Mouse (Mus musculus): Measurements from ENCODE around the gene Ear10.
"Not testable (repeated sequence)": the region's sequence is repeated elsewhere in the genome, so short reads cannot be mapped to it uniquely, and the experiment has no call there.

Gene Ear10

DNA sequence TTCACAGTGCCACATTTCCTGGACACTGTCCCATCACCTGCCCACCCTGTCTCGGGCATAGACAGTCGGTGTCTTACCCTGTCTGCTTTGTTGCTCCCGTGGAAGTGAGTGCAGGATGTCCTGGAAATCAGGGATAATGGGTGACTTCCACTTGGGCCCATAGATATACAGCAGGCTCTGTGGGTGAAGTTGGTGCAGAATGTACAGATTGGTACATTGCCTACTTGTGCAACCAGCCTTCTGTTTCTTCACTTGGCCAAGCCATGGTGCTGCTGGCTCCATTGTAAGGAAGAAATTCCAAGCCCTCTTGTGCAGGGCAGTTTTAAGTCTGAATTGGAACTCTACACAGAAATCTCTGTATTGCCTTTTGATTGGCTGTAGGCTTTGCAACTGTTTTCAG, at the start of gene Ear10:
Gene Ear10 (minus strand): TSS at position 101 of the 400 bp plus-strand sequence.
- not testable (repeated sequence) for DNase-seq (ENCODE audit: extremely low read depth, low read depth)

- DNase-seq (ENCODE audit: extremely low read depth, low read depth), result not testable (repeated sequence)
These were observed 33.4 kb upstream of the Ear10 start, which contains the start of gene Ang5 for GRCm38 (mm10) chr14:43956769-43957168. Gene Ang5, plus strand, starts transcription at chr14:43957069.

- not testable (repeated sequence) for DNase-seq (ENCODE audit: extremely low read depth, low read depth)
These were observed 31.7 kb upstream of the Ear10 start for GRCm38 (mm10) chr14:43955074-43955473.

DNA sequence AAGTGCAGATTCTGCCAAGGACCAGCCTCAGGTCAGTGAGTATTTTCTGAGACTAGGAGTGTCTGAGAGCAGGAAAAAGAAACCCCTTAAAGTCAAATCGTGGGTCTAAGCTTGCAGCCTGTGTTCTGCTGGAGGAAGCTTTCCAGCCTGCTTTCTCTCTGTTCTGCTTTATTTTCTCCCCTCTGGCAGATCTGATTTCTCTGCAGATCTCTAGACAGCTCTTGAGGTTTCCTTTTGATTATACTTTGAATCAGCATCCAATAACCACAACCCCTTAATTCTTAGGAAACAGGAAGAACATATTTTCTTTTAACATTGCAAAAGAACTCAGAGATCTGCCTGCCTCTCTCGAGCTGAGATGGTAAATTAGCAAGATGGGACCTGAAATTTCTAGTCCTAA, 30.0 kb upstream of the Ear10 start:
- DNase-seq (ENCODE audit: extremely low read depth, low read depth), result not testable (repeated sequence)

DNA sequence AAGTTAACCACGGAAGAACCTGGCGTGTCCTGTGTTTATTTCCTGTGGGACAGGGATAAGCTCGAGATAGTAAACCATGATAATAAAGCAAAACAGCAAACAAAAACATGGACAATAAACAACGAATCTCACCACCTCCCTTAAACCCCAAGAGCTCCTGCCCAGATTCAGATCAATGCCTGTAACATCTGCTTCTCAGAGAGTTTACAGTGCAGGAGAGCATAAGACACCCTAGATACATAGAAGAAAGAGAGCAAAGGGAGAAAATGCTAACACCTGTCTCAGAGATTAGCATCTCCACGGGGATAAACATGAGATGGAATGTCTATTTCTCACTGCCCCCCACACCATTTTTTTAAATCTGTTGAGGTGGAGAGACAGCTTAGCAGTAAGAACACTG, 10.0 kb upstream of the Ear10 start:
- DNase-seq (ENCODE audit: extremely low read depth, low read depth), result not testable (repeated sequence)

- not testable (repeated sequence) for DNase-seq (ENCODE audit: extremely low read depth, low read depth)
These were observed 9.6 kb upstream of the Ear10 start for GRCm38 (mm10) chr14:43932991-43933390.

DNA sequence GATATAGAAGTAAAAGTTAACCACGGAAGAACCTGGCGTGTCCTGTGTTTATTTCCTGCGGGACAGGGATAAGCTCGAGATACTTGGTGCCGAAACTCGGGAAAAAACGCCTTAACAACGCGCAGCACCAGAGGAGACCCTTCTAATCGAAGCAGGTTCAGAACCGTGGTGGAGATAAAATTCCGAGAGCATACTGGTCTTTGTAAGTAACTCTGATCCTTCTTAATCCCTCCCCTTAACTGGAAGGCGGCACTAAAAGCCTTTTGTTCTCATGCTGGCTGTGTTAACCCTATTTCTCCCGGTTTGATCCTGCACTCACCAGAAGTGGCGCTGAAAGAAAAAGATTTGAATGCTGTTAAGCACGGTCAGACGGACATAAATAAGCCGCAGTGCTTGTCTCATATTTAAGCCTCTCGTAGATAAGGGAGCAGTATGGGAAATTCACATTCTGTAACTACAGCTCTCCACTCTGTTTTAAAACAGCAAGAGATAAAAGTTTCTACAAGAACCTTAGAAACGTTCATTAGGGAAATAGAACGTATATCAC, 2.1 kb upstream of the Ear10 start:
- DNase-seq (ENCODE audit: extremely low read depth, low read depth), result not testable (repeated sequence)

- DNase-seq (ENCODE audit: extremely low read depth, low read depth), result not testable (repeated sequence)
These were observed 1.5 kb upstream of the Ear10 start, which contains the start of gene Gm8113 for GRCm38 (mm10) chr14:43924688-43925403. Gene Gm8113, plus strand, starts transcription at chr14:43925390.

- not testable (repeated sequence) for DNase-seq (ENCODE audit: extremely low read depth, low read depth)
These were observed 5.1 kb downstream of the Ear10 start for GRCm38 (mm10) chr14:43918214-43918613.

GRCm38 (mm10) chr14:43898577-43898976, 24.8 kb downstream of the Ear10 start:
- not testable (repeated sequence) for DNase-seq (ENCODE audit: extremely low read depth, low read depth)

DNA sequence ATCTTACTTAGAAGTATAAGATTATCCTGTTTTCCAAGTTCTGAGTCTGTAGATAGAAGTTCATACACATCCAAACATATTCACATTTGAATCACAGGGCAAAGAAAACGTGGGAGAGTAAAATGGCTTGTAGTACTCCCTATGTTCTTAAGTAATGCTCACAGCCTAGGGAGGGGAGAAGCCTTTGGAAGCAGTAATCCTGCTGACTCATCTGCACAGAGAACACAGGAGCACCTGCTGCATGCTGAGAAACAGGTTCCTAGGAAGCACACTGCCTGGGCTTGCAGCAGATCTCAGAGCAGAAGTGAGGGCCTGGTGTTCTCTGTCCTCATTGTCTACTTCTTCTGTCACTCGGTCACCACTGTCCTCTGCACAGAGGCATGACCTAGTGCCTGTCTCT, 28.0 kb downstream of the Ear10 start:
- not testable (repeated sequence) for DNase-seq (ENCODE audit: extremely low read depth, low read depth)

DNA sequence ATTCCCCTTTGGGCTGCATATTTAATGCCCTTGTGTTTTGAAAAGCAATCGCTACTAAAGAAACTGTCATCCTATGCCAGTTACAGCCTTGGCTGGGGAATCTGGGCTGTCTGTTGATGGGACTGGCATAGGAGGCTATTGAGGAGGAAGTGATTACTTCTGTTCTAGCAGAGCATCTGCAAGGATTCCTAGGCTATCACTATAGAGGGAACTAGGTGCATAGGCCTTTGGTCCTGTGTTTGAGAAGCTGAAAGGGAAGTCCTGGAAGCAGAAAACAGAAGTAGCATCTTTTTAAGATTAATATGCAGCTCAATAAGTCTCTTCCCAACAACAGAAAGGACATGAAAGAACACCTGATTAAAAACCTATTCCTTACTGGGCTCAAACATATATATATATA, 32.1 kb downstream of the Ear10 start:
- not testable (repeated sequence) for DNase-seq (ENCODE audit: extremely low read depth, low read depth)

DNA sequence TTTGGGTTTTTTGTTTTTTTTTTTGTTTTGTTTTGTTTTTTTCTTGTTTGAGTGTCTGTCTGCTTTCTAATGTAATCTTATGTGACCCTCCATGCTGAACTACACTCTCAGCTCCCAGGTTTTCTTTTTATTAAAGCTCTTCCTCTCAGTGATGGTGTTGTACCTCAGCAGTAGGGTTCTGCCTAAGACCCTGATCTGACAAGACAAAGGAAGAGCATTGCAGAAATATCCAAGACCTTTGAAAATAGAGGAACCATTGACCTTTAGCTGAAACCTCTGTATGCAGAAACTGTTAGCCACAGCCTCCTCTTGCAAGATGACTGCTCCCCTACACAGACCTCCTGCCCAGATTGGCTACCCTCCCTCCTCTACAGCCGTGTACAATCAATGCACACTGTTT, 37.1 kb downstream of the Ear10 start:
- not testable (repeated sequence) for DNase-seq (ENCODE audit: extremely low read depth, low read depth)

DNA sequence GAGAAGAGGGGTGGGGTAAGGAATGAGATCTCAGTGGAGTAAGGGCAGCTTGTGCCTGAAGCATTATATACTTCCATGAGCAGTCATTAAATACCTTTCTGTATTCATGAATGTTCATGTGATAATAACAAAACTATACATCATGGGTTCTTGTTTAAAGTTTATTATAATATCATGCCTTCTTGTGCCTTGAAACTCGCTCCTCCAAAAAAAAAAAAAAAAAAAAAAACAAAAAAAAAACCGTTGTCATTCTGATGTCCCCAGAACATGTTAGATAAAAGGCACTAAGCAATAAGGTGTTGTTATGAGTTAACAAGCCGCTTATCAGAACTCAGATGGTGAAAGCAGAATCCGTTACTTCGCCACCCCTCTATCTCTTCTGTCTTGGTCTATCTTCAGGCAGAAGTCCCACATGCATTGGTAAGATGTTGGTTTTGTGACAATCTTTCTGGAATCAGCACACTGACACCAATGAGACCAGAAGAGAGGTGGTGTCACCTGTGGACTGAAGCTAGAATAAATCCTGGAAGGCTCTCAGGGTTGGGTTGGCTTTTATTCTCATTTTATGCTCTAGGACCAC, 43.3 kb downstream of the Ear10 start:
- DNase-seq (ENCODE audit: extremely low read depth, low read depth), result not testable (repeated sequence)

GRCm38 (mm10) chr14:43877789-43878188, 45.6 kb downstream of the Ear10 start:
- not testable (repeated sequence) for DNase-seq (ENCODE audit: extremely low read depth, low read depth)

DNA sequence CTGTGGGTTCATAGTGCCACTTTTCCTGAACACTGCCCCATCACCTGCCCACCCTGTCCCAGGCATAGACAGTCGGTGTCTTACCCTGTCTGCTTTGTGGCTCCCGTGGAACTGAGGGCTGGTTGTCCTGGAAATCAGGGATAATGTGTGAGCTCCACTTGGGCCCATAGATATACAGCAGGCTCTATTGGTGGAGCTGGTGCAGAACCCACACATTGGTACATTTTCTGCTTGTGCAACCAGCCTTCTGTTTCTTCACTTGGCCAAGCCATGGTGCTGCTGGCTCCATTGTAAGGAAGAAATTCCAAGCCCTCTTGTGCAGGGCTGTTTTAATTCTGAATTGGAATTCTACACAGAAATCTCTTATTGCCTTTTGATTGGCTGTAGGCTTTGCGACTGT, 47.9 kb downstream of the Ear10 start, which contains the start of gene Ear1:
Gene Ear1 (minus strand): TSS at position 101 of the 400 bp plus-strand sequence.
- not testable (repeated sequence) for DNase-seq (ENCODE audit: extremely low read depth, low read depth)

- DNase-seq (ENCODE audit: extremely low read depth, low read depth), result not testable (repeated sequence)
These were observed 48.5 kb downstream of the Ear10 start for GRCm38 (mm10) chr14:43874862-43875261.
